Mouse (Mus musculus) macrophage (primary cell): ENCODE data around the gene Irf2. TPM values are rescaled to one million over a fixed set of nuclear protein-coding genes. Genes with fewer than 3 reads are reported as not detected.
A peak's percentile ranks its signal among the peaks of the same experiment; 100 is the strongest.

Experiments used
- H3K27ac ChIP-seq: fragments of 350-480 bp; formaldehyde crosslinking; 2 replicates; pipeline ENCODE4 v1.9.0; 2021
- H3K36me3 ChIP-seq: fragments of 350-480 bp; formaldehyde crosslinking; 2 replicates; pipeline ENCODE4 v1.9.0; 2021; ENCODE audit errors: inconsistent target
- H3K4me3 ChIP-seq: fragments of 350-480 bp; formaldehyde crosslinking; 2 replicates; pipeline ENCODE4 v1.9.0; 2021; ENCODE audit errors: inconsistent target
- H3K79me2 ChIP-seq: fragments of 350-480 bp; formaldehyde crosslinking; 2 replicates; pipeline ENCODE4 v1.9.0; 2021; ENCODE audit errors: inconsistent target
- WGBS: methylation state at CpG from one replicate; pipeline ENCODE4 v1.1.7; 2026; ENCODE audit warnings: inconsistent platforms; ENCODE audit not compliant: missing documents; 5-methylcytosine and 5-hydroxymethylcytosine counted together
- polyA plus RNA-seq: library from polyadenylated mRNA; stranded (reverse); fragments of 250-400 nt; gene quantifications from 3 replicates; pipeline ENCODE4 v1.2.4, GENCODE M21; 2018; ENCODE audit warnings: inconsistent platforms
- total RNA-seq, 78 experiments: library from RNA; depleted of rRNA; stranded (reverse); fragments of 250-400 nt; gene quantifications; 1 replicate in 9 of 78; 2 replicates in 24 of 78; 3 replicates in 43 of 78; 4 replicates in 2 of 78; pipeline ENCODE4 v1.2.4; 2018; ENCODE audit warnings: inconsistent platforms in 56 of 78

The Irf2 gene
- 100 to 1,000 TPM; 126 to 622 (median 474) TPM for total RNA-seq (2018; cell fraction: chromatin; rRNA removed)
- 100 to 1,000 TPM in 7 of 26 experiments, 10 to 100 TPM in 19; 54.7 to 127 (median 84.0) TPM for total RNA-seq (2018; cell fraction: cytosol; rRNA removed)
- 100 to 1,000 TPM in 22 of 26 experiments, 10 to 100 TPM in 4; 57.1 to 457 (median 191) TPM for total RNA-seq (2018; cell fraction: nucleus; rRNA removed)
- polyA plus RNA-seq: 57.1 to 103 TPM (median 64.5 TPM) in 3 replicates

DNA sequence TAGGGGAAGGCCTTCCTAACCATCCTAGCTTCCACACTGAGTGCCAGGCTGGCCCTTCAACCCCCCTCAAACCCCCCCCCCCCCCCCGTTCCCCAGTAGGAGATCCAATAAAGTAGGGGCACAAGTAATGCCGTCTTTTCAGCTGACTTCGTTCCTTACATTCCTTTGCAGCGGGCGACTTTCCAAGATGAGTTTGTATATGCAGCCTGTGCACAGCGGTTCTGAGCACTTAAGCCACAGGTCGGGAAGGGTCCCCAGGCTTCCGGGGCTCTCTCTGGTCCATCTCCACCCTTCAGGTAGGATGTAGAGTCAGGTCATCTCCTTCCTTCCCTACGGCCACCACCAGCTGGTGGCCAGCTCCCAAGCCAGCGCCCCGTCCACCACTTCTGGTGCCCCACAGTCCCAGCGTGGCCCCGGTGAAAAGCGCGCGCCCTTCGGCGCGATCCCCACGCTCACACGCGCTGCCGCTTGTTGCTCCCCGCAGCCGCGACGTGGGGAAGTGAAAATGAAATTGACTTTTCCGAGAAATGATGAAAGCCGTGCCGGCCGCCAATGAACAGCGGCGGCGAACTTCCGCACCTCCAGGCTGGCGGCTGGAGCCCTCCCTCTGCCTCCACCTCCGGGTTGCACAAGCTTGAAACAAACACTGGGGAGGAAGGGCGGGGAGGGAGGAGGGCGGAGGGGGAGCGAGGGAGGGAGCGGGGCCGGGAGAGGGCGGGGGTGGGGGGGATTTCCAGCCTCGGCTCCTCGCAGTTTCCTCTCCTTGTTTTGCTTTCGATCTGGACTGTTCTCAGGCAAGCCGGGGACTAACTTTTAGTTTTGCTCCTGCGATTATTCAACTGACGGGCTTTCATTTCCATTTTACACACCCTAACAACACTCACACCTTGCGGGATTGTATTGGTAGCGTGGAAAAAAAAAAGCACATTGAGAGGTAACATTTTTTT lies at the start of gene Irf2:
TSS of gene Irf2 (plus strand) at position 730 of the 947 bp plus-strand sequence.
- peak within 1 kb of the TSS; percentile 94 for H3K4me3 ChIP-seq
- 2% methylated on average over 35 of the region's 51 CpGs for WGBS
- peaks cover 66% of the 10 kb centered on the region for H3K79me2 ChIP-seq
- peaks cover 7% of the 10 kb centered on the region; the same call in 1 of the 2 replicates for H3K36me3 ChIP-seq
- peak within 1 kb of the TSS; percentile 94 for H3K27ac ChIP-seq

GRCm38 (mm10) chr8:46690111-46690510 lies 49.4 kb upstream of the Irf2 start:
- H3K36me3 ChIP-seq: no peaks in the 10 kb centered on the region
- H3K27ac ChIP-seq: no peak overlapping the region
- H3K4me3 ChIP-seq: no peak overlapping the region
- H3K79me2 ChIP-seq: no peaks in the 10 kb centered on the region
- 86% methylated on average over 5 of the region's 5 CpGs for WGBS

DNA sequence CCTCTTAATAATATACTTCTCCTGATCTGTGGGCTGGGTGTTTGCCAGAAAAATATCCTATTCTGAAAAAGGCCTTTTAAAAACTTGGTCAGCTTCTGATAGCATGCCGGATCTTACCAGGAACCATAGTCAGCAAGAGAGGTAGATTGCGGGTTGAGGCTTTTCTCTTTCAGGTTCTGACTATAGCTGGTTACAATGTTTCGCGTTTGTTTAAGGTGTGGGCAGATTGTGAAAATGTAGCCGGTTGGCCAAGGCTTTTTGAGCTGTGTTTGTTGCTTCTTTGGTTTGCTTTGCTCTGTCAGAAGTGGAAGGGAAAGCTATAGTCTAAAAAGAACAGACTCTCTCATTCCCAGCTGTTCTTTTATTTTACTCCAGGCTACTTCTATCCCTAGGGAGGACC lies 49.0 kb upstream of the Irf2 start:
- no peak overlapping the region for H3K27ac ChIP-seq
- H3K79me2 ChIP-seq: no peaks in the 10 kb centered on the region
- H3K36me3 ChIP-seq: no peaks in the 10 kb centered on the region
- 93% methylated on average over 4 of the region's 5 CpGs for WGBS
- no peak overlapping the region for H3K4me3 ChIP-seq

GRCm38 (mm10) chr8:46691360-46691759 lies 48.2 kb upstream of the Irf2 start:
- 92% methylated on average over 7 of the region's 7 CpGs for WGBS
- H3K27ac ChIP-seq: no peak overlapping the region
- H3K36me3 ChIP-seq: no peaks in the 10 kb centered on the region
- H3K79me2 ChIP-seq: no peaks in the 10 kb centered on the region
- H3K4me3 ChIP-seq: no peak overlapping the region

DNA sequence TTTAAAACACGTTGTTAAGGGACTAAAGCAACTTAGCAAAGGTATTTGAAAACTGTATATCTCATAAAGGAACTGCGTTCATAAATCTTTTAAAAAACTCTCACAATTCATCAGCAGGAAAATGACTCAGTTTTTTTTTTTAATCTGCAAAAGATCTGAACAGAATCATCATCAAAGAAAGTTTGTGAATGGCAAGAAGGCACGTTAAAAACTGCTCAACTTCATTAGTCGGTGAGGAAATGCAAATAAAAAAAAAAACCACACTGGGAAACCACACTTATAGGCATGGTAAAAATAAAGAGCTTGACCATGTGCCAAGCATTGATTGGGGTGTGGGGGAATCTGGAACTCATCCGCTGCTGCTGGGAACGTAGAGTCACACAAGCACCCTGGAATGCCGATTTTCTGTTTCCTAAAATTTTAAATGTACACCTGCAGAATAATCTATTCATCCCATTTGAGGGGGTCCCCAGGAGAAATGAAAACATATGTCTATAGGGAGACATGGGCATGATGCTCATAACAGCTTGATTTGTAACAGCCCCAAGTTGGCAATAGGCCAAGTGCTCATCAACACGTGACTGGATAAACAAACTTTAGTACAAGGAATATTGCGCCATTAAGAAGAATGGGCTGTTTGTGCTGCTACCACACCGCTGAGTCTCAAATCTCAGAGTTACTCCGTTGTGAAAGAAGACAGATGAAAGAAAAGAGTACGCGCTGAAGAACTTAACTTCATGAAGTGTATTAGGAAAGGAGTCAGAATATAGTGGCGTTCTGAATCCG lies 43.1 kb upstream of the Irf2 start:
- Histone ChIP-seq H3K36me3 (no peaks in the 10 kb centered on the region), H3K27ac (no peak overlapping the region), H3K4me3 (no peak overlapping the region), H3K79me2 (no peaks in the 10 kb centered on the region)
- WGBS: 49% methylated on average over 15 of the region's 15 CpGs

DNA sequence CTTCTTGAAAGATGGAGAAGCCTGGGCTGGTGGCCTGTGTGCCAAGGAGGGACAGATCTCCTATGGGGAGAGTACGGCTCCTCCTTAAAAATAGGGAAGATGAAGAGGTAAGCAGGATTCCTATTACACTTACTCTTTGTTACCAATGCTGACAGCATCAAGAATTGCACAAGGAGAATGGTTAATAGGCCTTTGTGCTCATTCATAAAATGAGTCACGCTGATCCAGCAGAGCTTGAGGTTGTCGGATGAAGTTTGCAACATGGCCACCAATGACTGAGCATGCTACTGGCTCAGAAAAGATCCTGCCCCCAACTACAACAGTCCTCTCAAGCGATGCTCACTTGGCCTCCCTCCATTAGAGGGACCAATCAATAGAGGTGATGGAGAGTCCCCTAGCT lies 42.0 kb upstream of the Irf2 start:
- WGBS: 90% methylated on average over 4 of the region's 4 CpGs
- Histone ChIP-seq H3K4me3 (no peak overlapping the region), H3K36me3 (no peaks in the 10 kb centered on the region), H3K27ac (no peak overlapping the region), H3K79me2 (no peaks in the 10 kb centered on the region)

GRCm38 (mm10) chr8:46698162-46698561 lies 41.4 kb upstream of the Irf2 start:
- H3K36me3 ChIP-seq: no peaks in the 10 kb centered on the region
- H3K4me3 ChIP-seq: no peak overlapping the region
- WGBS: 90% methylated on average over 5 of the region's 5 CpGs
- H3K79me2 ChIP-seq: no peaks in the 10 kb centered on the region
- no peak overlapping the region for H3K27ac ChIP-seq

DNA sequence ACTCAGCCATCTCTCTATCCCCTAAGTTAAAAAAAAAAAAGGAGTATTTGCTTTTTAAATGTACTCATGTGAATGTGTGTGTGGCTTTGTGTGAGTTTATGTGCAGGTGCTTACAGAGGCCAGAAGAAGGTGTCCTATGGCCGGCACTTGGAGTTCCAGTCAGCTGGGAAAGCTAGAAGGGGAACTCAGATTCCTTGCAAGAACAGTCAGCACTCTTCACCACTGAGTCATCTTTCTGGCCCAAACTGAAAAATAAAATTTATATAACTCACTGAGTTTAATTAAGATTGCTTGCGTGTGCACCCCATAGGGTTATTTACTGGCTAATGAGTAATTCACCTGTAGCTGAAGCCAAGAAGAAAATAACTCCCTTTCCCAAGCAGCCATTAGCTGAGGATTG lies 34.4 kb upstream of the Irf2 start:
- 100% methylated on average over 2 of the region's 2 CpGs for WGBS
- Histone ChIP-seq H3K4me3 (no peak overlapping the region), H3K36me3 (no peaks in the 10 kb centered on the region), H3K79me2 (no peaks in the 10 kb centered on the region), H3K27ac (no peak overlapping the region)

DNA sequence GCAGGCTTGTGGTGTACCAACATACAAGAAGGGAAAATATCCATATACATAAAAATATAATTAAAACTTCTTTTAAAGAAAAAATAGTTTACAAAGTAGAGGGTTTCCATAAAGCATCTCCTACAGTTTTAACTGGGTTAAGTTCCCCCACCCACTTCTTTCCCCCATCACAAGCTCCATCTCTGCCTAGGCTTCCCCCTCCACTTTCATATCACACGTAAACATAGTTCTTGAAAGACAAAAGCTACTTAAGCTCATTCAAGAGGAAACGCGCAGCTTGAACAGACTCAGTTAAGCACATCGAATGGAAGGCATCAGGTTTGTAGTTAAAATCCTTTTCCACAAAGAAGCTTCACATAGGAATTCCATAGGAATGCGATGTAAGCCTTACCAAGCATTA lies 32.8 kb upstream of the Irf2 start:
- 88% methylated on average over 5 of the region's 5 CpGs for WGBS
- Histone ChIP-seq H3K36me3 (no peaks in the 10 kb centered on the region), H3K4me3 (no peak overlapping the region), H3K27ac (no peak overlapping the region), H3K79me2 (no peaks in the 10 kb centered on the region)

DNA sequence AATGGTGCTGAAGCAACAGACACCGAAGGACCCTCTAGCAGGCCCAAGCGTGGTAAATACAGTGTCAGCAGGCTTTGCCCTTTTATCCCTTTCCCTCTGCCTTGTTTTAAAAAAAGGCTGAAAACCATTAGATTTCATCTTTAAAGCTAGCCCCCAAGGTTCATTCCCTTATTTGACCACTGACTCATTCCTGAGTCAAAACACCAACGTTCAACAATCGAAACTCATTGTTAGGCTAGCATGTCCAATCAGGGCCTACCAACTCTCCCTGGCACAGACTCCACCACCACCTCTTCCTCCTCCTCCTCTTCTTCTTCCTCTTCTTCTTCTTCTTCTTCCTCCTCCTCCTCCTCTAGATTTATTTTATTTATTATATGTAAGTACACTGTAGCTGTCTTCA lies 30.2 kb upstream of the Irf2 start:
- Histone ChIP-seq H3K36me3 (no peaks in the 10 kb centered on the region), H3K79me2 (no peaks in the 10 kb centered on the region), H3K4me3 (no peak overlapping the region), H3K27ac (no peak overlapping the region)
- 86% methylated on average over 4 of the region's 4 CpGs for WGBS

- H3K4me3 ChIP-seq: no peak overlapping the region
- no peaks in the 10 kb centered on the region for H3K79me2 ChIP-seq
- WGBS: 90% methylated on average over 8 of the region's 8 CpGs
- no peaks in the 10 kb centered on the region for H3K36me3 ChIP-seq
- no peak overlapping the region for H3K27ac ChIP-seq
Measured at GRCm38 (mm10) chr8:46710289-46710688, 29.2 kb upstream of the Irf2 start.

- Histone ChIP-seq H3K4me3 (no peak overlapping the region), H3K36me3 (no peaks in the 10 kb centered on the region), H3K27ac (no peak overlapping the region), H3K79me2 (no peaks in the 10 kb centered on the region)
- 63% methylated on average over 2 of the region's 2 CpGs for WGBS
Measured at GRCm38 (mm10) chr8:46711496-46711895, 28.0 kb upstream of the Irf2 start.

GRCm38 (mm10) chr8:46713178-46713577 lies 26.4 kb upstream of the Irf2 start:
- Histone ChIP-seq H3K4me3 (no peak overlapping the region), H3K36me3 (no peaks in the 10 kb centered on the region), H3K27ac (no peak overlapping the region), H3K79me2 (no peaks in the 10 kb centered on the region)
- WGBS: 46% methylated on average over 11 of the region's 11 CpGs

GRCm38 (mm10) chr8:46713844-46714243 lies 25.7 kb upstream of the Irf2 start:
- 27% methylated on average over 6 of the region's 6 CpGs for WGBS
- H3K27ac ChIP-seq: no peak overlapping the region
- H3K79me2 ChIP-seq: no peaks in the 10 kb centered on the region
- no peaks in the 10 kb centered on the region for H3K36me3 ChIP-seq
- no peak overlapping the region for H3K4me3 ChIP-seq

GRCm38 (mm10) chr8:46714400-46714799 lies 25.1 kb upstream of the Irf2 start:
- WGBS: 83% methylated on average over 3 of the region's 3 CpGs
- H3K27ac ChIP-seq: no peak overlapping the region
- no peaks in the 10 kb centered on the region for H3K79me2 ChIP-seq
- no peak overlapping the region for H3K4me3 ChIP-seq
- H3K36me3 ChIP-seq: no peaks in the 10 kb centered on the region
